Mouse (Mus musculus) lung, postnatal 36 days (tissue): ENCODE measurements at regions not wholly inside any gene's neighbourhood (a gene's known extent, or its start where the extent isn't known, plus 50 kb on each side); places are given as distances from the start of the nearest gene placed in this dataset.
"Not testable (repeated sequence)": the region's sequence is repeated elsewhere in the genome, so short reads cannot be mapped to it uniquely, and the experiment has no call there.

Source experiments
- DNase-seq: peaks from one replicate; pipeline ENCODE4 v3.0.0; 2022; ENCODE audit warnings: mixed read lengths

DNA sequence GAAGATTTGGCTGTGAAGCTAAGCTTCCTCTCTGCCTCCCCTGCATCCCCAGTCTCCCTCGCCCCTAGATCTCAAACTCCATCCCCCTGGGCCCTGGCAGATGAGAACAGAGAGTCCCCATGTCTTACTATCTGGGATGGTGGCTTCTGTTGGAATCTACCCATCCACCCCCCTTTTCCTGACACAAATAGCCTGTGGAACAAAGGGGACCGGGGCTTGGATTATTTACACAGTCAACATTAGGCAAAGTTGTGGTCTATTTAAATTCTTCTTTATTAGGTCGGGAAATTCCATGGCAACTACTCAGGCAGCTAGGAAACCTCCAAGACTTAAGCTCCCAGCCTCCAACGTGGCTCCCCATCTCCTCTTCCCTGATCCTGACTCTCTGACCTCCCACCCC is 279.9 kb downstream of the Cyp26b1 start:
- DNase-seq, result no peak

DNA sequence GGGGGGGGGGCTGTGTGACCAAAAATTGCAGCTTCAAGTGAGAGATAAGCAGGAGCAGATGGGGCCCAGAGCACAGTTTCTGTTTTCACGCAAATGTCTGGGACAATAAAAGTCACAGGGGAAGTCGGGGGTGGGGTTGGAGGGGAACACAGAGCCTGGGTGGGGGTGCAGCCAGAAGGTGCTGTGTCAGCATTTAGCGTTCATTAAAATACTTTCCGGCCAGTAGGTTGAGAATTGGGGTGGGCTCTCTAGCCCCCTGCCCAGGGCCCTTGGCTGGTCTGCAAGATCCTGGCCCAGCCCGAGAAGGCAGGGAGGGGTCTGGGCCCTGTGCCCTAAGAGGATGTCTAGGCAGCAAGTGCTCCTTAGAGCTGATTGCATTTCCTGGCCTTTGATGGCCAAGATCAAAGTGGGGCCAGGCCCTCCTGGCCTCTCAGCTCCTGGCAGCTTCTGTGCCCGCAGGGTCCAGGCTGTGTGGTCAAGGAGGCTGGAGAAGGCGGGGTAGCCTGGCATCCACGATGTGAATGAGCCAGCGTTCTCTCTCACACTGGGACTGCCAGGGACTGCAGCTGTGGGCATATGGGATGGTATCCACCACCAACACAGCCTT is 283.0 kb downstream of the Cyp26b1 start:
- peak; percentile 74 for DNase-seq

DNA sequence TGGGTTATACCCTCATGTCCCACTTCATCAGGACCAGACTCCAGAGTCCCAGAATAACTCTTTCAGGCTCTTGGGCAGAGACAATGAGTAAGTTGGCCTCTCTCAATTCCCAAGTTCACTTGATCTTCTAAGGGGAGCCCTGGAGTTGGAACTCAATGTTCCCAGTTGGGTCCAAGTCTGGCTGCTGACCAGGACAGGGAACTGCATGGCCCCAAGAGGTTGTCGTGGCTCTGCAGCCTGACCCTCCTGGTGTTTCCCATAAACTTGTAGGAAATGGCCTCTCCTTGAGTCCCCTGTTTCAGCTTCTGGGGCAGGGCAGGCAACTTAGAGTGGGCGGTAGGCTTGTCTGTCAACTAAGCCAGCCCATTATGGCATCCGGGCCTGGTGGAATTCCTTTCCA is 286.2 kb downstream of the Cyp26b1 start:
- no peak for DNase-seq

- no peak for DNase-seq
Observed at GRCm38 (mm10) chr6:84306585-84306984, 287.1 kb downstream of the Cyp26b1 start.

DNA sequence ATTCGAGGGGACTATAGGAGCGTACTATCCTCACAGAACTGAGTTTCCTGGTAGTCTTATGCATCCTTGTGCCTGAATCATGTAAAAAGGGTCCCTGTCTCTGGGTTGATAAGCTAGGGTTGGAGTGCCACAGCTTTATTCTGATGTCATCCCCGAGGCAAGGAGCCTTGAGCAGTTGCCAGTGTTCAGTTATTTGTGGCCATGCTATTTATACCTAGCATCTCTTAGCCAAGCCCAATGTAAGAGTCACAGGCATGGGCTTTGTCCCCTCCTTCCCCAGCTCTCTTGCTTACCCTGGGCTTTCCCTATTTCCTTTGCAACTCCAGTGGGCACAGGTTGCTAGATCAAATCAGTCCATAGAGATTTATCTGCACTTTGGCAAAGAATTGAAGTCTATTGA is 288.6 kb downstream of the Cyp26b1 start:
- no peak for DNase-seq

- not testable (repeated sequence) for DNase-seq
Observed at GRCm38 (mm10) chr6:84302916-84303315, 290.8 kb downstream of the Cyp26b1 start.

DNA sequence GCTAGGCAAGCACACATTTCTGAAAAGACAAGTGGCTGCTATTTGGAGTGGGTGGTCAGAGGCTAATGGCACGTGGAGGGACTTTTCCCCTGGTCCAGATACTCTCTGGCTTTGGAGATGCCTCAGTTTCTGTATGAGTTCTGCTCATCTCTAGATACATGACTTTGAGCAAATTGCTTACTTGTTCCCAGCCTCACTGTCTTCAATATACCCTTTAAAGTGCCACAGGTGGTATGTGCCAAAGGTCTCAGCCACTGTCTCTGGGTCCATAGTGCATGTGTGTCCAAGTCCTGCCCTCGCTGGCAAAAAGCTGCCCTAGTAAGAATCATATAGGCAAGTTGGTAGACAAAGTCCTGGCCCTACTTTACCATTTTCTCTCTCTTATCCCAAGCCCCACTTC is 291.5 kb downstream of the Dysf start:
- DNase-seq, result no peak

DNA sequence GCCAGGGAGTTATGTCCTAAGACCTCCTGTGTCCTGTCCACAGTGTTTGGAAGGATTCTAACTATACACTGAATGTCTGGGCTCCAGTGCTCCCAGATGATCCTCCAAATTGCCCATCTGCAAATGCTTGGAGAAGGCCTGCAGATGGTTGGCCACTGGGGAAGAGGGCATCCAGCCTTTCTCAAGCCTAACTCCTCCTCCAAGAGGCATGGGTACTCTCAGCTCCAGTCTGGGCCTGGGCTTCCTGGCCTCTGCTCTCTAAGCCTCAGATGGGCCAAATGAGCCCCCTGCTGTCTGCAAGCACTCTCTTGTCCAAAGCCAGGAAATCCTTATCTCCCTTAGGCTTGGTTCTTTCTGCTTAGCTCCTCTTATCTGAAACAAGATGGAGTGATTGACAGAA is 290.8 kb downstream of the Dysf start:
- DNase-seq, result no peak

- not testable (repeated sequence) for DNase-seq
Observed at GRCm38 (mm10) chr6:84273907-84274306, 265.5 kb downstream of the Dysf start.

DNA sequence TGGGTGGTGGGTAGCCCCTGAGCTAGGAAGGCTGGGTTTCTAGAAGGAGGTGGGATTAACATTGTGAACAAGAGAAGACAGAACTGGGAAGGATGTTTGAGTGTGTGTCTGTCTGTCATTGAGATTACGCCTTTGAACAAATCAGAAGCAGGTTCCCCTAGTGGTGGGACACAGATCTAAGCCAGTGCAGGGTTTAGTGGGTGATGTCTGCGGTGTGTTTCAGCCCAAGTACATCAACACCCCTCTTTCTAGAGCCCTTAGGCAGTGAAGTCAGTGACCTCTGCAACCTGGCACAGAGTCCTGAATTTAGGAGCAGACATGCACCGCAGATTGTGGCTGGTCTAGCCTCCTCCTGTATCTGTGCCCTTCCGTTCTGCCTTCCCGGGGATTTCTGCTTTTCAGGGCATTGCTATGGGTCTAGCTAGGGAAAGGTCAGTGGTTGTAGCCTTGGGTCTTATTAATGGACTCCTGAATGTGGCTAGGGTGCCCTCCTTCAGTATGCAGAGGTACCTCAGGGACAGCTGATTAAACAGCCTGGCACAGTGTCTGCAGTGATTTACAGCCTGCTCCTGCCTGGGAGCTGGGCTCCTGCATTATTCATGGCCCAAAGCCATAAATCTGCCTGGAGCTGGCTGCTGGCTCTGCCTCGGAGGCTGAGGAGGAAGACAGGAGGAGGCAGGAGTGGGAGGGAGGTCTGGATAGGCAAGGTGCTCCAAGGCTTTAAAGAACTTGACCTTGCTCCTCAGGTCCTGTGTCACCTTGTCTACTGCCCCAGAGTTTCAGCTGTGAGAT is 264.3 kb downstream of the Dysf start:
- DNase-seq, result no peak

GRCm38 (mm10) chr6:84271966-84272365 is 263.6 kb downstream of the Dysf start:
- DNase-seq, result no peak

GRCm38 (mm10) chr6:84271441-84271840 is 263.1 kb downstream of the Dysf start:
- no peak for DNase-seq

- peak; percentile 58 for DNase-seq
Observed at GRCm38 (mm10) chr6:84270518-84271165, 262.3 kb downstream of the Dysf start.

- no peak for DNase-seq
Observed at GRCm38 (mm10) chr6:84269478-84269877, 261.1 kb downstream of the Dysf start.

GRCm38 (mm10) chr6:84269023-84269422 is 260.6 kb downstream of the Dysf start:
- DNase-seq, result no peak

GRCm38 (mm10) chr6:84268111-84268510 is 259.7 kb downstream of the Dysf start:
- no peak for DNase-seq

DNA sequence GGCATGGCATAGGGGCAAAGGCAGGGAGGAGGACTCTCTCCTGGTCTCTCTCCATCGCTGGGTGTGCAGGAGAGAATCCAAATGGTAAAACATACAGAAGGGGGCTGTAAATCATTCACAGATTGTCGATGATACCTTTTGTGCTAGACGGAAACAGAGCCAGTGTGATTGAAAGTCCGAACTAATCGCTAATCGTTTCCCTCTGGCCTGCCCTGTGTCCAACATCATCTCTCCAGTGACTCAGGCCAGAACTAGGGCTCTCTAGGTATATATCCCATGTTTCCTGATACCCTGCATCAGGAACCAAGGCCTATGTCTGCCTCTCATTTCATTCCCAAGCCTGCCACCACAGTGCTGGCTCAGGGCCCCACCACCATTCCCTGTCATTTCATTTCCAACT is 259.1 kb downstream of the Dysf start:
- DNase-seq, result no peak

- peak; percentile 31 for DNase-seq
Observed at GRCm38 (mm10) chr6:84266736-84267135, 258.3 kb downstream of the Dysf start.

GRCm38 (mm10) chr6:84264681-84265080 is 256.3 kb downstream of the Dysf start:
- DNase-seq, result no peak

GRCm38 (mm10) chr6:84263686-84264085 is 255.3 kb downstream of the Dysf start:
- DNase-seq, result no peak

DNA sequence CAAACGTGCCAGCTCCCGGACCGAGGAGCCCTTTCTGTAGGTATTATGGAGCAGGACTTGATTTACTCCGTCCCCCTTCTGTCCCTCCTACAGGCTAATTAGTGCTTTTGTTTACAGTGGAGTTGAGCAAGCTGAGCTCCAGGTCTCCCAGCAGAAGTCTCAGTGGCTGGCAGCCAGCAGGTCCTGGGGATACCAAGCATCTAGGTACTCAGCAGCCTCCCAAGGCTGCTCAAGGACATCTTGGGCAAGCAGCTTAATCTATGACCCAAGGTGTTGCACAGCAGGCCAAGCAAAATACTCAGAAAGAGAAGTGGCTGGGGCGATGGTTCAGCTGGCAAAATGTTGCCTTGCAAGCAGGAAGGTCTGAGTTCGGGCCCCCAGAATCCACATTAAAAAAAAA is 254.4 kb downstream of the Dysf start:
- DNase-seq, result peak; percentile 59

DNA sequence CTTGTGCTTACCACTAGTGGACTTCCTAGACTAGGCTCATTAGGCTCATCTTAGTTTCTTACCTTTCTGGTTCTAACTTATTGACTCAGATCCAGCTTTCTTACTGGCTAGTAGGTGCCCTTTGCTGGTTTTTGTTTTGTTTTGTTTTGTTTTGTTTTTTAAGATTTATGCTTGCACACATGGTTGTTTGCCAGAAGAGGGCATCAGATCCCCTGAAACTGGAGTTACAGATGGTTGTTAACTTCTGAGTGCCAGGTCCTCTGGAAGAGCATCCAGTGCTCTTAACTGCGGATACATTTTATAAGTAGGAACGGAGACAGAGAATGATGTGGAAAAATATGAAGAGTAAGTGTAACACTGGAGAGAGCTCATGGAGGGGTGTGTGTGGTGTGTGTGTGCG is 253.1 kb downstream of the Dysf start:
- DNase-seq, result no peak
